Mouse (Mus musculus) liver, adult 2 months (tissue): ENCODE measurements around the gene Agrp. TPM values are rescaled to one million over a fixed set of nuclear protein-coding genes. Genes with fewer than 3 reads are reported as not detected.

Experiments
- DNase-seq: peaks from one replicate; pipeline ENCODE4 v3.0.0-alpha.2; 2011; ENCODE audit warnings: low read depth, low spot score; ENCODE audit errors: extremely low read depth
- H3K27ac ChIP-seq: fragments of 200-500 bp; replicated peaks from 2 replicates; pipeline ENCODE4 v1.5.1; 2012; ENCODE audit warnings: low read depth, mild to moderate bottlenecking, control low read depth, inconsistent platforms, low read length; ENCODE audit not compliant: insufficient read depth
- H3K27me3 ChIP-seq: fragments of 200-500 bp; 2 replicates; pipeline ENCODE4 v1.6.1; 2012; ENCODE audit warnings: mild to moderate bottlenecking, moderate library complexity, low read length, inconsistent platforms; ENCODE audit not compliant: control insufficient read depth, insufficient read depth
- H3K36me3 ChIP-seq: fragments of 200-500 bp; 2 replicates; pipeline ENCODE4 v1.6.1; 2012; ENCODE audit warnings: low read length, inconsistent platforms; ENCODE audit not compliant: control insufficient read depth, insufficient read depth
- H3K4me1 ChIP-seq: fragments of 200-500 bp; 2 replicates; pipeline ENCODE4 v1.6.1; 2011; ENCODE audit warnings: low read length; ENCODE audit not compliant: control insufficient read depth, insufficient read depth
- H3K4me3 ChIP-seq: fragments of 200-500 bp; 2 replicates; pipeline ENCODE4 v1.5.1; 2011; ENCODE audit warnings: low read depth, mild to moderate bottlenecking, control low read depth, low read length, moderate library complexity; ENCODE audit not compliant: insufficient read depth
- H3K79me2 ChIP-seq: fragments of 200-500 bp; 2 replicates; pipeline ENCODE4 v1.6.1; 2012; ENCODE audit warnings: inconsistent platforms, mild to moderate bottlenecking, low read length, moderate library complexity; ENCODE audit not compliant: control insufficient read depth, insufficient read depth
- H3K9ac ChIP-seq: fragments of 200-500 bp; 2 replicates; pipeline ENCODE4 v1.6.1; 2012; ENCODE audit warnings: low read depth, mild to moderate bottlenecking, control low read depth, inconsistent platforms, low read length
- CTCF ChIP-seq: fragments of 200-500 bp; IDR thresholded peaks from 2 replicates; pipeline ENCODE4 v1.5.1; 2011; ENCODE audit warnings: low read depth, low read length, control low read depth
- POLR2A ChIP-seq: fragments of 200-500 bp; IDR thresholded peaks from 2 replicates; pipeline ENCODE4 v1.6.1; 2011; ENCODE audit warnings: low read length, control low read depth; ENCODE audit not compliant: insufficient read depth; ENCODE audit errors: extremely low read depth
- WGBS: fragments of 180-500 bp; shearing (Covaris S2); methylation state at CpG from one replicate; pipeline ENCODE4 v1.1.7; 2018; 5-methylcytosine and 5-hydroxymethylcytosine counted together
- polyA plus RNA-seq: library from polyadenylated mRNA; depleted of rRNA; stranded (reverse); fragments of >200 nt; gene quantifications from 2 replicates; pipeline ENCODE4 v1.2.3, GENCODE M21; 2012
- total RNA-seq: library from RNA; depleted of rRNA; stranded (reverse); fragments of >200 nt; gene quantifications from 2 replicates; pipeline ENCODE4 v1.2.3, GENCODE M21; 2014

Gene Agrp
- total and polyA plus RNA-seq, 2 experiments, result not detected

- Histone ChIP-seq H3K36me3 (no peaks in the 10 kb centered on the region), H3K79me2 (no peaks in the 10 kb centered on the region; the same call in 1 of the 2 replicates), H3K4me1 (no peaks in the 10 kb centered on the region), H3K4me3 (no peak overlapping the region), H3K27me3 (no peaks in the 10 kb centered on the region), H3K27ac (no peak overlapping the region), H3K9ac (no peak overlapping the region)
- 80% methylated on average over 1 of the region's 1 CpGs for WGBS
- TF ChIP-seq CTCF (no peak), POLR2A (no peak)
- DNase-seq, result no peak
Observed at GRCm38 (mm10) chr8:105626086-105626485, 11.1 kb downstream of the Agrp start.

GRCm38 (mm10) chr8:105624831-105625230 lies 12.4 kb downstream of the Agrp start:
- no peak overlapping the region for H3K4me3 ChIP-seq
- H3K9ac ChIP-seq, result no peak overlapping the region
- 83% methylated on average over 1 of the region's 1 CpGs for WGBS
- no peak overlapping the region for H3K27ac ChIP-seq
- no peaks in the 10 kb centered on the region for H3K36me3 ChIP-seq
- TF ChIP-seq POLR2A (no peak), CTCF (no peak)
- no peaks in the 10 kb centered on the region for H3K79me2 ChIP-seq
- no peaks in the 10 kb centered on the region for H3K27me3 ChIP-seq
- no peaks in the 10 kb centered on the region for H3K4me1 ChIP-seq
- DNase-seq, result no peak

- DNase-seq, result no peak
- WGBS, result 87% methylated on average over 3 of the region's 3 CpGs
- no peaks in the 10 kb centered on the region for H3K4me1 ChIP-seq
- no peak overlapping the region for H3K9ac ChIP-seq
- TF ChIP-seq CTCF (no peak), POLR2A (no peak)
- no peaks in the 10 kb centered on the region for H3K36me3 ChIP-seq
- H3K4me3 ChIP-seq, result no peak overlapping the region
- no peak overlapping the region for H3K27ac ChIP-seq
- no peaks in the 10 kb centered on the region for H3K79me2 ChIP-seq
- no peaks in the 10 kb centered on the region for H3K27me3 ChIP-seq
Observed at GRCm38 (mm10) chr8:105624401-105624800, 12.8 kb downstream of the Agrp start.

- no peaks in the 10 kb centered on the region for H3K79me2 ChIP-seq
- TF ChIP-seq POLR2A, result no peak
- no peak for TF ChIP-seq CTCF
- no peaks in the 10 kb centered on the region for H3K4me1 ChIP-seq
- 78% methylated on average over 7 of the region's 7 CpGs for WGBS
- H3K9ac ChIP-seq, result no peak overlapping the region
- no peak overlapping the region for H3K4me3 ChIP-seq
- no peak overlapping the region; the same call in 1 of the 2 replicates for H3K27ac ChIP-seq
- DNase-seq, result no peak
- no peaks in the 10 kb centered on the region for H3K36me3 ChIP-seq
- H3K27me3 ChIP-seq, result no peaks in the 10 kb centered on the region
Observed at GRCm38 (mm10) chr8:105623679-105624245, 13.4 kb downstream of the Agrp start.

- Histone ChIP-seq H3K36me3 (no peaks in the 10 kb centered on the region), H3K27ac (no peak overlapping the region; the same call in 1 of the 2 replicates), H3K9ac (no peak overlapping the region), H3K79me2 (no peaks in the 10 kb centered on the region), H3K27me3 (no peaks in the 10 kb centered on the region), H3K4me1 (no peaks in the 10 kb centered on the region), H3K4me3 (no peak overlapping the region)
- WGBS, result 64% methylated on average over 5 of the region's 5 CpGs
- DNase-seq, result no peak
- TF ChIP-seq CTCF (no peak), POLR2A (no peak)
Observed at GRCm38 (mm10) chr8:105623118-105623517, 14.1 kb downstream of the Agrp start.

- Histone ChIP-seq H3K9ac (no peak overlapping the region), H3K4me1 (no peaks in the 10 kb centered on the region), H3K79me2 (no peaks in the 10 kb centered on the region), H3K4me3 (no peak overlapping the region), H3K27me3 (no peaks in the 10 kb centered on the region), H3K27ac (no peak overlapping the region), H3K36me3 (peaks cover 3% of the 10 kb centered on the region; the same call in 1 of the 2 replicates)
- TF ChIP-seq POLR2A (no peak), CTCF (peak; percentile 100)
- peak; percentile 64 for DNase-seq
- 13% methylated on average over 8 of the region's 8 CpGs for whole genome bisulfite sequencing
Observed at GRCm38 (mm10) chr8:105622421-105622920, 14.7 kb downstream of the Agrp start.
